Mouse (Mus musculus): Measurements from ENCODE around the gene Olfr64. TPM values are rescaled to one million over a fixed set of nuclear protein-coding genes. Genes with fewer than 3 reads are reported as not detected.

Gene Olfr64
- polyA plus RNA-seq, 1 experiment from 2014 or later, result not detected

- Histone ChIP-seq H3K4me2 (replicated peaks) (no peak overlapping the region), H3K27ac (no peak overlapping the region), H3K27me3 (replicated peaks) (no peaks in the 10 kb centered on the region), H3K9ac (no peak overlapping the region), H3K9me3 (no peaks in the 10 kb centered on the region), H3K4me3 (no peak overlapping the region), H3K36me3 (no peaks in the 10 kb centered on the region), H3K4me1 (no peaks in the 10 kb centered on the region)
- no peak for ATAC-seq (ENCODE audit: low FRiP score, low read depth)
These were observed 28.6 kb downstream of the Olfr64 start for GRCm38 (mm10) chr7:103865716-103866115.

DNA sequence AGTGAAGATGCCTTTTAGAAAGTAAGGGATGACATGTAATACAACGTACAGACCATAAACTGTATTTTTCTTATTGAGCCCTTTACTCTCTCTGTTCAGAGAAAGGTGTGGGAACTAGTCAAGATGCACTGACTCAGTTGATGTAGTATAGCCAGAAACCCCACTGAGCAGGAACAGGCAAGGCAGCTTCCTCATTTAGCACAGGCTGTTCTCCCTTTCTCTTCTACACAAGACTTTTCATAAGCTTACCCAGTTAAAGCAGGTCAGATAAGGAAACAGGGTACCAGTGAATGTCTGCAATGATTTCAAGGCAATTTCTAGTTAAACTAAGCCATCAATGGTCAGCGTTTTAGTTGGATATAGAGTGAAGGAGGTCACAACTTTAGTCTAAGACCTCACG, 32.8 kb downstream of the Olfr64 start:
- Histone ChIP-seq H3K4me1 (no peaks in the 10 kb centered on the region), H3K27ac (no peak overlapping the region), H3K4me3 (no peak overlapping the region), H3K4me2 (replicated peaks) (no peak overlapping the region), H3K9me3 (no peaks in the 10 kb centered on the region), H3K9ac (no peak overlapping the region), H3K36me3 (no peaks in the 10 kb centered on the region), H3K27me3 (replicated peaks) (no peaks in the 10 kb centered on the region)
- WGBS, result 86% methylated on average over 3 of the region's 3 CpGs
- ATAC-seq (ENCODE audit: low FRiP score, low read depth), result no peak

DNA sequence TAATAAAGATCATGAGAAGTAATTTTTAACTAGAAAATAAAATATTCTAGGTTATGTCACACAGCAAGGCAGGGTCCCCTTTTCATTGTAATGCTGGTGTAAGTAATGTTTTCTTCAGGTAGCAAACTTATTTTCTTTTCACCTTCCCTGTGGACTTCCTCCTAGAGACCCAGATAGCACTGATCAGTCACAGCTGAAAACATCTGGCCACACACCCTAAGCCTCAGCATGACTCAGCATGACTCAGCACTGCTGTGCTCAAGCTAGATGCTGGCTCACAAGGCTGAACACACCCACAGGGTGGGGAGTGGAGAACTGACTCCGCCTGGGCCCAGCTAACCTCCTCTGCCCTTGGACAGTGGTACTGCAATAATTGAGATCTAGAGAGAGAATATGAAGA, 33.4 kb downstream of the Olfr64 start:
- Histone ChIP-seq H3K36me3 (no peaks in the 10 kb centered on the region), H3K4me3 (no peak overlapping the region), H3K9me3 (no peaks in the 10 kb centered on the region), H3K4me2 (replicated peaks) (no peak overlapping the region), H3K9ac (no peak overlapping the region), H3K27me3 (replicated peaks) (no peaks in the 10 kb centered on the region), H3K27ac (no peak overlapping the region), H3K4me1 (no peaks in the 10 kb centered on the region)
- no peak for ATAC-seq (ENCODE audit: low FRiP score, low read depth)
- WGBS, result 68% methylated on average over 1 of the region's 1 CpGs

DNA sequence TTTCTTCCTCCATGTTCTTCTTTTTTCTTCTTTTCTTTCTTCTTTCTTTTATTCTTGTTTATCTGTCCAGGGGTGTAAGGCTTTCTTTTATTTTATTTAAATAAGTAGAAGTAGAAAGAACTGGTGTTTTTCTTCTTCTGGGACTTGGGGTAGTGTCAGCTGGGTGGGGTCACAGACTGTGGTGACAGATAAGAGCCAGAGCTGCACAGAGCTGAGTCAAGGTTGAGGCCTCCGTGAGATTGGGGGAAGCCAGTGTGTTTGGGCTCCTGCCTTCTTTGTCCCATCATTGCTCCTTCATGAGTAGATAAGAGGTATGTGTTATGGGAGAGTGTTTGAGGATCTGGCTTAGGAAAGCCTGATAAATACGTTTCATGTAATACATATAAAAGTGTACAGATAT, 35.2 kb downstream of the Olfr64 start:
- ATAC-seq (ENCODE audit: low FRiP score, low read depth), result no peak
- Histone ChIP-seq H3K9me3 (no peaks in the 10 kb centered on the region), H3K4me2 (replicated peaks) (no peak overlapping the region), H3K4me1 (no peaks in the 10 kb centered on the region), H3K27ac (no peak overlapping the region), H3K9ac (no peak overlapping the region), H3K27me3 (replicated peaks) (no peaks in the 10 kb centered on the region), H3K4me3 (no peak overlapping the region), H3K36me3 (no peaks in the 10 kb centered on the region)
- WGBS, result 81% methylated on average over 2 of the region's 2 CpGs

- Histone ChIP-seq H3K4me1 (no peaks in the 10 kb centered on the region), H3K27me3 (replicated peaks) (no peaks in the 10 kb centered on the region), H3K4me2 (replicated peaks) (no peak overlapping the region), H3K4me3 (no peak overlapping the region), H3K27ac (no peak overlapping the region), H3K9me3 (no peaks in the 10 kb centered on the region), H3K36me3 (no peaks in the 10 kb centered on the region), H3K9ac (no peak overlapping the region)
- ATAC-seq (ENCODE audit: low FRiP score, low read depth), result no peak
- WGBS, result 69% methylated on average over 1 of the region's 1 CpGs
These were observed 39.6 kb downstream of the Olfr64 start for GRCm38 (mm10) chr7:103854669-103855068.

- Histone ChIP-seq H3K9me3 (no peaks in the 10 kb centered on the region), H3K36me3 (no peaks in the 10 kb centered on the region), H3K4me3 (no peak within 1 kb of the TSS), H3K4me1 (no peaks in the 10 kb centered on the region), H3K27ac (no peak within 1 kb of the TSS), H3K27me3 (replicated peaks) (no peaks in the 10 kb centered on the region), H3K4me2 (replicated peaks) (no peak within 1 kb of the TSS), H3K9ac (no peak within 1 kb of the TSS)
- no peak for ATAC-seq (ENCODE audit: low FRiP score, low read depth)
- WGBS, result 71% methylated on average over 2 of the region's 2 CpGs
These were observed 41.2 kb downstream of the Olfr64 start, which contains the start of gene Hbb-y for GRCm38 (mm10) chr7:103853090-103853489. TSS of gene Hbb-y (minus strand) at chr7:103853216.

DNA sequence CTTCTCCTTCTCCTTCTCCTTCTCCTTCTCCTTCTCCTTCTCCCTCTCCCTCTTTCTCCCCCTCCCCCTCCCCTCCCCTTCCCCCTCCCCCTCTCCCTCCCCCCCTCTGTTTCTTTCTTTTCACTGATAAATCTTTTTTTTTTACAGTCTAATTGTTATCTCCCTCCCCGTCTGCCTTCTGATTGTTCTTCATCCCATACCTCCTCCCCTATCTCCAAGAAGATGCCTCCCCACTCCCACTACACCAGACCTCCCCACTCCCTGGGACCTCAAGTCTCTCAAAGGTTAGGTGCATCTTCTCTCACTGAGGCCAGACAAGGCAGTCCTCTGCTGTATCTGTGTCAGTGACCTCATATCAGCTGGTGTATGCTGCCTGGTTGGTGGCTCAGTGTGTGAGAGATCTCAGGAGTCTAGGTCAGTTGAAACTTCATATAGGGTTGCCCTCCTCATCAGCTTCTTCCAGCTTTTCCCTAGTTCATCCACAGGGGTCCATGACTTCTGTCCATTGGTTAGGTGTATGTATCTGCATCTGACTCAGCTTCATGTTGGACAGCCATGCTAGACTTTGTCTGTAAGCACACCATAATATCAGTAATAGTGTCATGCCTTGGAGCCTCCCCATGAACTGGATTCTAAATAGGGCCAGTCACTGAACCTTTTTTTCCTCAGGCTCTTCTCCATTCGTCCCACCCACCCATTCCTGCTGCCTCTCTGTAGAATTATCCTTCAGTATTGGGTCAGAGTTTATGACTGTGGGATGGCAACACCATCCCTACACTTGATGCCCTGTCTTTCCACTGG, 49.6 kb downstream of the Olfr64 start:
- no peak overlapping the region for H3K27ac ChIP-seq
- ATAC-seq (ENCODE audit: low FRiP score, low read depth), result no peak
- no peaks in the 10 kb centered on the region for H3K36me3 ChIP-seq
- H3K4me1 ChIP-seq, result no peaks in the 10 kb centered on the region
- H3K9me3 ChIP-seq, result no peaks in the 10 kb centered on the region
- H3K27me3 ChIP-seq (replicated peaks), result no peaks in the 10 kb centered on the region
- H3K4me2 ChIP-seq (replicated peaks), result no peak overlapping the region
- H3K4me3 ChIP-seq, result no peak overlapping the region
- no peak overlapping the region for H3K9ac ChIP-seq
- WGBS, result 59% methylated on average over 2 of the region's 2 CpGs

- 94% methylated on average over 2 of the region's 2 CpGs for WGBS
- ATAC-seq (ENCODE audit: low FRiP score, low read depth), result no peak
- no peak within 1 kb of the TSS for H3K4me3 ChIP-seq
These were observed 51.3 kb downstream of the Olfr64 start, which contains the start of gene Hbb-bh1 for GRCm38 (mm10) chr7:103843034-103843433. TSS of gene Hbb-bh1 (minus strand) at chr7:103843164.

DNA sequence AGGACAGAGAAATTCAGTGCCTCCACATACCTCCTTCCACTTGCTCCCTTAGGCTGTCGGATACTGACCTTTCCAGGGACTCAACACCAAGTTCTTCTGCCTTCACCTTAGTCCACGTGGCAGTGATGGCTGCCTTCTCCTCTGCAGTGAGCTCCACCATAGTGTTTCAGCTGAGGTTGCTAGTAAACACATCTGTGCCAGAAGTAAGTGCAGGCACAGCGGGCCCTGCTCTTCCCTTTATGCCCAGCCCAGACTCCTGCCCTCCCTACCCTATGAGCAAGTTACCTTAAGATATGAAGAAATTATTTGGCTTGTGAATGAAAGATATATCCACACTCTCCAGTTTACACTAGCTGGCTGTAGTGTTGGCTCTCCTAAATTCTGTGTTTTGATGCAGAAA, 54.0 kb downstream of the Olfr64 start, which contains the start of gene Hbb-bh2:
Gene Hbb-bh2 (minus strand): TSS at position 253 of the 400 bp plus-strand sequence.
- Histone ChIP-seq H3K27me3 (replicated peaks) (no peaks in the 10 kb centered on the region), H3K9ac (no peak within 1 kb of the TSS), H3K9me3 (no peaks in the 10 kb centered on the region), H3K36me3 (no peaks in the 10 kb centered on the region), H3K27ac (no peak within 1 kb of the TSS), H3K4me2 (replicated peaks) (no peak within 1 kb of the TSS), H3K4me3 (no peak within 1 kb of the TSS), H3K4me1 (no peaks in the 10 kb centered on the region)
- 71% methylated on average over 3 of the region's 3 CpGs for WGBS
- no peak for ATAC-seq (ENCODE audit: low FRiP score, low read depth)

More at GRCm38 (mm10) chr7:103843034-103843433, 51.3 kb downstream of the Olfr64 start, which contains the start of gene Hbb-bh1:
- Histone ChIP-seq H3K9ac (no peak within 1 kb of the TSS), H3K27ac (no peak within 1 kb of the TSS), H3K4me2 (replicated peaks) (no peak within 1 kb of the TSS), H3K36me3 (no peaks in the 10 kb centered on the region), H3K4me1 (no peaks in the 10 kb centered on the region), H3K9me3 (no peaks in the 10 kb centered on the region), H3K27me3 (replicated peaks) (no peaks in the 10 kb centered on the region)

Other genes with a start within 250 kb of the Olfr64 start
- gene Olfr623, start 230.8 kb downstream of the Olfr64 start, polyA plus RNA-seq (2016; fragmentation: Nextera tagmentation; extraction: Ambion mirVana), result not detected in 2 replicates
- gene Olfr624, start 223.3 kb downstream of the Olfr64 start, polyA plus RNA-seq (2016; fragmentation: Nextera tagmentation; extraction: Ambion mirVana), result not detected in 2 replicates
- not detected in 2 replicates for gene Olfr625-ps1, start 211.8 kb downstream of the Olfr64 start, polyA plus RNA-seq (2016; fragmentation: Nextera tagmentation; extraction: Ambion mirVana)
- not detected in 2 replicates for gene Olfr243, start 179.8 kb downstream of the Olfr64 start, polyA plus RNA-seq (2016; fragmentation: Nextera tagmentation; extraction: Ambion mirVana)
- gene Olfr628, start 164.1 kb downstream of the Olfr64 start, polyA plus RNA-seq (2016; fragmentation: Nextera tagmentation; extraction: Ambion mirVana), result not detected in 2 replicates
- gene Olfr629, start 149.5 kb downstream of the Olfr64 start, polyA plus RNA-seq (2016; fragmentation: Nextera tagmentation; extraction: Ambion mirVana), result not detected in 2 replicates
- gene Olfr630, start 137.2 kb downstream of the Olfr64 start, polyA plus RNA-seq (2016; fragmentation: Nextera tagmentation; extraction: Ambion mirVana), result not detected in 2 replicates
- gene Olfr69, start 122.9 kb downstream of the Olfr64 start, polyA plus RNA-seq (2016; fragmentation: Nextera tagmentation; extraction: Ambion mirVana), result not detected in 2 replicates
- gene Olfr68, start 114.8 kb downstream of the Olfr64 start, polyA plus RNA-seq (2016; fragmentation: Nextera tagmentation; extraction: Ambion mirVana), result not detected in 2 replicates
- gene Olfr67, start 102.7 kb downstream of the Olfr64 start, polyA plus RNA-seq (2016; fragmentation: Nextera tagmentation; extraction: Ambion mirVana), result not detected in 2 replicates
- 662 and 699 TPM in 2 replicates for gene Hbb-bt, start 80.5 kb downstream of the Olfr64 start, polyA plus RNA-seq (2016; fragmentation: Nextera tagmentation; extraction: Ambion mirVana)
- gene Hbb-bs, start 66.4 kb downstream of the Olfr64 start, polyA plus RNA-seq (2016; fragmentation: Nextera tagmentation; extraction: Ambion mirVana), result 567 and 639 TPM in 2 replicates
- 0.38 TPM in 1 of 2 replicates, not detected in the other for gene Hbb-bh2, start 54.0 kb downstream of the Olfr64 start, polyA plus RNA-seq (2016; fragmentation: Nextera tagmentation; extraction: Ambion mirVana)
- gene Hbb-bh1, start 51.3 kb downstream of the Olfr64 start, polyA plus RNA-seq (2016; fragmentation: Nextera tagmentation; extraction: Ambion mirVana), result 483 and 495 TPM in 2 replicates
- gene Hbb-y, start 41.3 kb downstream of the Olfr64 start, polyA plus RNA-seq (2016; fragmentation: Nextera tagmentation; extraction: Ambion mirVana), result 6,731 and 6,931 TPM in 2 replicates
- not detected in 2 replicates for gene Olfr66, start 8.2 kb downstream of the Olfr64 start, polyA plus RNA-seq (2016; fragmentation: Nextera tagmentation; extraction: Ambion mirVana)
- gene Olfr65, start 9.0 kb upstream of the Olfr64 start, polyA plus RNA-seq (2016; fragmentation: Nextera tagmentation; extraction: Ambion mirVana), result not detected in 2 replicates
- gene Olfr631, start 34.3 kb upstream of the Olfr64 start, polyA plus RNA-seq (2016; fragmentation: Nextera tagmentation; extraction: Ambion mirVana), result not detected in 2 replicates
- gene Olfr632, start 39.9 kb upstream of the Olfr64 start, polyA plus RNA-seq (2016; fragmentation: Nextera tagmentation; extraction: Ambion mirVana), result not detected in 2 replicates
- not detected in 2 replicates for gene Olfr633, start 50.0 kb upstream of the Olfr64 start, polyA plus RNA-seq (2016; fragmentation: Nextera tagmentation; extraction: Ambion mirVana)
- gene Olfr635, start 76.7 kb upstream of the Olfr64 start, polyA plus RNA-seq (2016; fragmentation: Nextera tagmentation; extraction: Ambion mirVana), result not detected in 2 replicates
- gene Olfr638, start 104.3 kb upstream of the Olfr64 start, polyA plus RNA-seq (2016; fragmentation: Nextera tagmentation; extraction: Ambion mirVana), result not detected in 2 replicates
- not detected in 2 replicates for gene Olfr639, start 122.8 kb upstream of the Olfr64 start, polyA plus RNA-seq (2016; fragmentation: Nextera tagmentation; extraction: Ambion mirVana)
- gene Olfr640, start 131.1 kb upstream of the Olfr64 start, polyA plus RNA-seq (2016; fragmentation: Nextera tagmentation; extraction: Ambion mirVana), result not detected in 2 replicates
- not detected in 2 replicates for gene Olfr641, start 141.0 kb upstream of the Olfr64 start, polyA plus RNA-seq (2016; fragmentation: Nextera tagmentation; extraction: Ambion mirVana)
- not detected in 2 replicates for gene Olfr642, start 158.2 kb upstream of the Olfr64 start, polyA plus RNA-seq (2016; fragmentation: Nextera tagmentation; extraction: Ambion mirVana)
- not detected in 2 replicates for gene 4930516K23Rik, start 167.0 kb upstream of the Olfr64 start, polyA plus RNA-seq (2016; fragmentation: Nextera tagmentation; extraction: Ambion mirVana)
- not detected in 2 replicates for gene Olfr644, start 177.4 kb upstream of the Olfr64 start, polyA plus RNA-seq (2016; fragmentation: Nextera tagmentation; extraction: Ambion mirVana)
- not detected in 2 replicates for gene Olfr645, start 191.0 kb upstream of the Olfr64 start, polyA plus RNA-seq (2016; fragmentation: Nextera tagmentation; extraction: Ambion mirVana)
- not detected in 2 replicates for gene Olfr646, start 210.4 kb upstream of the Olfr64 start, polyA plus RNA-seq (2016; fragmentation: Nextera tagmentation; extraction: Ambion mirVana)
- not detected in 2 replicates for gene Ubqln5, start 235.3 kb upstream of the Olfr64 start, polyA plus RNA-seq (2016; fragmentation: Nextera tagmentation; extraction: Ambion mirVana)
- gene Olfr643, start 242.9 kb upstream of the Olfr64 start, polyA plus RNA-seq (2016; fragmentation: Nextera tagmentation; extraction: Ambion mirVana), result not detected in 2 replicates
- not detected in 2 replicates for gene Ubqln3, start 248.8 kb upstream of the Olfr64 start, polyA plus RNA-seq (2016; fragmentation: Nextera tagmentation; extraction: Ambion mirVana)

All from neural tube, embryonic 12.5 days (tissue).